Mouse (Mus musculus) kidney, adult 2 months (tissue): ENCODE data around the gene Sympk. TPM values are rescaled to one million over a fixed set of nuclear protein-coding genes. Genes with fewer than 3 reads are reported as not detected.

Experiments used
- DNase-seq: peaks from one replicate; pipeline ENCODE4 v3.0.0; 2021
- H3K27ac ChIP-seq: fragments of 200-500 bp; 2 replicates; pipeline ENCODE4 v1.5.1; 2012; ENCODE audit warnings: low read depth, low read length, control low read depth, inconsistent platforms; ENCODE audit not compliant: insufficient read depth
- H3K27me3 ChIP-seq: fragments of 200-500 bp; replicated peaks from 2 replicates; pipeline ENCODE4 v1.6.1; 2012; ENCODE audit warnings: mild to moderate bottlenecking, moderate library complexity, low read length, inconsistent platforms; ENCODE audit not compliant: control insufficient read depth, insufficient read depth
- H3K36me3 ChIP-seq: fragments of 200-500 bp; 2 replicates; pipeline ENCODE4 v1.6.1; 2012; ENCODE audit warnings: mild to moderate bottlenecking, moderate library complexity, low read length, inconsistent platforms; ENCODE audit not compliant: control insufficient read depth, insufficient read depth
- H3K4me1 ChIP-seq: fragments of 200-500 bp; 2 replicates; pipeline ENCODE4 v1.6.1; 2011; ENCODE audit warnings: low read length; ENCODE audit not compliant: control insufficient read depth, insufficient read depth
- H3K4me3 ChIP-seq: fragments of 200-500 bp; 2 replicates; pipeline ENCODE4 v1.5.1; 2011; ENCODE audit warnings: mild to moderate bottlenecking, low read depth, low read length, control low read depth; ENCODE audit not compliant: insufficient read depth
- CTCF ChIP-seq: fragments of 200-500 bp; conservative IDR thresholded peaks from 2 replicates; pipeline ENCODE4 v1.5.1; 2011; ENCODE audit warnings: low read depth, mild to moderate bottlenecking, control low read depth, low read length, moderate library complexity, mixed read lengths; ENCODE audit not compliant: insufficient read depth, insufficient read length
- POLR2A ChIP-seq: fragments of 200-500 bp; IDR thresholded peaks from one replicate; pipeline ENCODE4 v1.6.1; 2011; ENCODE audit warnings: low read depth, low read length, control low read depth
- WGBS: fragments of 180-500 bp; shearing (Covaris S2); methylation state at CpG from one replicate; pipeline ENCODE4 v1.1.7; 2018; 5-methylcytosine and 5-hydroxymethylcytosine counted together
- polyA plus RNA-seq: library from polyadenylated mRNA; depleted of rRNA; stranded (reverse); fragments of >200 nt; gene quantifications from 2 replicates; pipeline ENCODE4 v1.2.3, GENCODE M21; 2012

Gene Sympk
- polyA plus RNA-seq, 1 experiment = 59.8 TPM

DNA sequence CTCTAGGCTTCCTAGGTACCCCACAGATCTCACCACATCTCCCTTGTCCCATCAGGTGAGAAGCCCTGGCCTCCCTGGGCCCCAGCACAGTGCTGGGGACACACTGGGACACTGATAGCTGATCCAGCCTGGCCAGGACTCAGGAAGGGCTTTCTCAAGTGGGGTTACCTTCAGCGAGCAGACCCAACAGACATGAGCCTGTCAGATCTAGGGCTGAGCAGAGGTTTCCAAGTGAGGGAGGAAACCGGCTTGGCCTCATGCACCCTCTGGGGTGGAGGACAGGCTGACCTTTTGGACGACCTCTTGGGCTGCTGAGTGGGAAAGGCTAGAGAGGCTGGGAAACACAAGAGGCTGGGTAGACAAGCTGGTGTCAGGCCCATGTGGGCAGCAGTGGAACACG lies 27.0 kb downstream of the Sympk start:
- Histone ChIP-seq H3K4me3 (no peak overlapping the region), H3K27ac (no peak overlapping the region), H3K4me1 (no peaks in the 10 kb centered on the region), H3K27me3 (no peaks in the 10 kb centered on the region), H3K36me3 (peaks cover 2% of the 10 kb centered on the region; the same call in 1 of the 2 replicates)
- 58% methylated on average over 4 of the region's 4 CpGs for WGBS
- no peak for DNase-seq
- TF ChIP-seq POLR2A = no peak
- no peak for TF ChIP-seq CTCF

DNA sequence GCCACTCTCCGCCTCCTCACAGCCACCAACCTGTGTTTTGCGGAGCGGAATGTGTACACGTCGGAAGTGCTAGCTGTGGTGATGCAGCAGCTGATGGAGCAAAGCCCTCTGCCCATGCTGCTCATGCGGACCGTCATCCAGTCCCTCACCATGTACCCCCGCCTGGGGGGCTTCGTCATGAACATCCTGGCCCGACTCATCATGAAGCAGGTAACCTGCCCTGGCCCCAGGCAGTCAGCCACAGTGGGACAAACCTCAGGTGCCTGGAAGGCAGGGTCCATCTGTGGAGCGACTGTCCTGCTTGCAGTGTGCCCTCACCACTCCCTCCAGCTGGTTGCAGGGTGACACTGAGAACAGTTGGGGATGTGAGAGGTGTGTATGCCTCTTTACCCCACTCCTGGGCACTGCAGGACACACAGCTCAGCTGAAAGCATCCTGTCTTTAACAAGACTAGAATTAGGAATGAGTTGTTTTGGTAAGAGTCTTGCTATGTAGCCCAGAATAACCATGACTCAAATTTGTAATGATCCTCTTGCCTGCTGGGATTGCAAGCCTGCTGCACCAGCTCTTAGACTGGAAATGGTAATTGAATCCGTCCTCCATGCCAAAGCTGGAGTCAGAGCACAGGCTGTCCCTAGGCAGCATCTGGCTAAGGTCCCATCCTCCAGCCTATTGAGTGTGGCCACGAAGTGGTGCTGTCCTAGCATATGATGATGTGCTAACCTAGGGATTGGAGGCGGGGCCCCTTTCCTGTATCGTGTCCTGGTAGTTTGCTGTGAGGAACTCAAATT lies 28.4 kb downstream of the Sympk start:
- WGBS = 91% methylated on average over 15 of the region's 15 CpGs
- peaks cover 2% of the 10 kb centered on the region; the same call in 1 of the 2 replicates for H3K36me3 ChIP-seq
- H3K4me3 ChIP-seq = no peak overlapping the region
- DNase-seq = no peak
- no peak for TF ChIP-seq POLR2A
- TF ChIP-seq CTCF = no peak
- H3K27me3 ChIP-seq = no peaks in the 10 kb centered on the region
- H3K27ac ChIP-seq = no peak overlapping the region
- H3K4me1 ChIP-seq = no peaks in the 10 kb centered on the region

DNA sequence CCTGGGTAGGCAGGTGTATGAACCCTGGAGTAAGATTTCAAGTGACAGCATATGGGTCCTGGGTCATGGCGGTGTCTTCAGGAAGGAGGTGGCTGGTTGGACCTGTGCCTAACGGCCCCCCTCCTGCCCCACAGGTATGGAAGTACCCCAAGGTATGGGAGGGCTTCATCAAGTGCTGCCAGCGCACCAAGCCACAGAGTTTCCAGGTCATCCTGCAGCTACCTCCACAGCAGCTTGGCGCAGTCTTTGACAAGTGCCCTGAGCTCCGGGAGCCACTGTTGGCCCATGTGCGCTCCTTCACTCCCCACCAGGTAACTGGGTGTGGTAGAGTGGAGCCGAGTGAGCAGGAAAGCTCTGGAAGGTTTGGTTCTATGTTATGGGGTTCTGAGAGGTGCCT lies 29.0 kb downstream of the Sympk start:
- H3K36me3 ChIP-seq = peaks cover 2% of the 10 kb centered on the region; the same call in 1 of the 2 replicates
- 89% methylated on average over 7 of the region's 7 CpGs for WGBS
- no peak for TF ChIP-seq POLR2A
- no peak for TF ChIP-seq CTCF

DNA sequence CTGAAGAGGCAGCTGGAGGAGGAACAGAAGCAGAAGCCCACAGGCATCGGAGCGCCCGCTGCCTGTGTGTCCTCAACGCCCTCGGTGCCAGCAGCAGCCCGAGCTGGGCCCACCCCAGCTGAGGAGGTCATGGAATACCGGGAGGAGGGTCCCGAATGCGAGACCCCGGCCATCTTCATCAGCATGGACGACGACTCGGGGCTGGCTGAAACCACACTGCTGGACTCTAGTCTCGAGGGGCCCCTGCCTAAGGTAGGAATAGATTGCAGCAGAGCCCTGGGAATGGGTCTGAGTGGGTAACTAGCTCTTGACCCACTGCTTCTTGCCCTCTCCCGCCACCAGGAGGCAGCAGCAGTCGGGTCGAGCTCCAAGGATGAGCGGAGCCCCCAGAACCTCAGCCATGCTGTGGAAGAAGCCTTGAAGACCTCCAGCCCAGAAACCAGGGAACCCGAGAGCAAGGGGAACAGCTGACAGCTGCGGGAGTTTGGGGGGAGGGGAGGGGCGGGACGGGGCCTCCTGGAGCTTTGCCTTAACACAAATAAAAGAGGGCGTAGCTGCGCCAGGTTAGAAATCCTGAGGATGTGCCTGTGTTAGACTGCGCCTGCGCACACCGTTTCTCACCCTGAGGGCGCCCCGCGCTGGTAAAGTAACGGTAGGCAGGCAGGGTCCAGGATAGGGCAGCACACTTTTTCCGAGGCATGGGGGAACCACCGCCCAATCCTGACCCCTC lies 30.0 kb downstream of the Sympk start, which contains the start of gene Rsph6a:
Rsph6a (plus strand) TSS at position 644 of the 730 bp plus-strand sequence.
- Histone ChIP-seq H3K27ac (no peak within 1 kb of the TSS), H3K27me3 (no peaks in the 10 kb centered on the region), H3K4me1 (no peaks in the 10 kb centered on the region), H3K4me3 (no peak within 1 kb of the TSS), H3K36me3 (peaks cover 2% of the 10 kb centered on the region; the same call in 1 of the 2 replicates)
- TF ChIP-seq POLR2A (no peak), CTCF (peak; percentile 45; the same call in 1 of the 2 replicates)
- DNase-seq = no peak
- WGBS = 34% methylated on average over 33 of the region's 33 CpGs

More for the DNA sequence above, 29.0 kb downstream of the Sympk start:
- H3K4me1 ChIP-seq = no peaks in the 10 kb centered on the region
- H3K4me3 ChIP-seq = no peak overlapping the region
- no peaks in the 10 kb centered on the region for H3K27me3 ChIP-seq
- no peak overlapping the region for H3K27ac ChIP-seq
- no peak for DNase-seq

DNA sequence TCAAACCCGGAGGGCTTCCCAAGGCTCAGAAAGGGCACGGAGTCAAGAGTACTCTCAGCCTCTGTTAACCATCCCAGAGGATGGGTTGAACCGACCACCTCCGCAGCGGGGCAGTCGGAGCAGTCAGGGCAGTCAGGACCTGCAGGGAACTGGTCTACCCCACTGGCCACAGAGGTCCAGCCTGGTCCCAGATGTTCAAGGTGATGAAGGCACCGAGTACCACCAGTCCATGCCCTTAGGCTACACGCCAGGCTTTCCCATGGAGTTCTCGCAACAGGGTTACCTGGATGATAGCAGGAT lies 30.6 kb downstream of the Sympk start:
- 73% methylated on average over 9 of the region's 9 CpGs for WGBS
- TF ChIP-seq POLR2A = no peak
- TF ChIP-seq CTCF = no peak
- no peak for DNase-seq
- Histone ChIP-seq H3K4me1 (no peaks in the 10 kb centered on the region), H3K27me3 (no peaks in the 10 kb centered on the region), H3K4me3 (no peak overlapping the region), H3K27ac (no peak overlapping the region), H3K36me3 (peaks cover 2% of the 10 kb centered on the region; the same call in 1 of the 2 replicates)

DNA sequence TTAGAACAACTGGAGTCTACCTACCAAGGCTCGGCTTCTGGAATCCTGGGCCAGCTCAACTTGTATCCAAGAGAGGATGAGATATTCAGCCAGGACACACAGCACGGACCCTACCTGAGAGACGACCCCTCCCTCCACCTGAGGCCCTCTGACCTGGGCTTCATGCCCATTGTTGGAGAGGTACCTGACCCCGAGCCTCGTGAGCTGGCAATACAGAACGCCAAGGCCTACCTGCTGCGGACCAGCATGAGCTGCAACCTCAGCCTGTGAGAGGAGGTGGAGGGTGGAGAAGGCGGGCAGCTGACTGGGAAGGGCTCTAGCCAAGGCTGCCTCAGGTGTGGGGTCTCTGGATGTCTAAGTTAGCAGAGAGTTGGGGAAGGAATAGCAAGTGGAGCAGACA lies 30.9 kb downstream of the Sympk start:
- WGBS = 88% methylated on average over 8 of the region's 8 CpGs
- Histone ChIP-seq H3K4me3 (no peak overlapping the region), H3K27ac (no peak overlapping the region), H3K4me1 (no peaks in the 10 kb centered on the region), H3K36me3 (peaks cover 2% of the 10 kb centered on the region; the same call in 1 of the 2 replicates), H3K27me3 (no peaks in the 10 kb centered on the region)
- TF ChIP-seq CTCF (no peak), POLR2A (no peak)
- DNase-seq = no peak

DNA sequence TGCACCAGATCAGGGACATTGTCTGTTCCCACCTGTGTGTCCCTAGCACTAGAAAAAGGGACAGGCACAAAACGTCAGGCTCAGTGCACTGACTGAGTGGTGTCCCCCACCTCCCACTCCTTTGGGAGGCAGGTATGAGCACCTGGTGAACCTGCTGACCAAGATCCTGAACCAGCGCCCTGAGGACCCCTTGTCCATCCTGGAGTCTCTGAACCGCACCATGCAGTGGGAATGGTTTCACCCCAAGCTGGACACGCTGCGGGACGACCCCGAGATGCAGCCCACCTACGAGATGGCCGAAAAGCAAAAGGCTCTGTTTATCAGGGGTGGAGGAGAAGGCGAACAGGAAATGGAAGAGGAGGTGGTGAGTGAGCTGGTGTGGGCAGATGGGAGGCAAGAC lies 33.2 kb downstream of the Sympk start:
- WGBS = 87% methylated on average over 10 of the region's 10 CpGs
- Histone ChIP-seq H3K27ac (no peak overlapping the region), H3K4me3 (no peak overlapping the region), H3K27me3 (no peaks in the 10 kb centered on the region), H3K36me3 (no peaks in the 10 kb centered on the region), H3K4me1 (no peaks in the 10 kb centered on the region)
- TF ChIP-seq POLR2A (no peak), CTCF (no peak)
- no peak for DNase-seq
